Mouse (Mus musculus) thymus, postnatal 14 days (tissue): ENCODE data around the gene Rbm25.

ENCODE experiments used
- DNase-seq: peaks from one replicate; pipeline ENCODE4 v3.0.0; 2021

The Rbm25 gene

GRCm38 (mm10) chr12:83651414-83651813 lies 20.4 kb downstream of the Rbm25 start:
- no peak for DNase-seq

GRCm38 (mm10) chr12:83685466-83685865 lies 54.4 kb downstream of the Rbm25 start:
- no peak for DNase-seq

- DNase-seq, result no peak
These were observed 55.7 kb downstream of the Rbm25 start for GRCm38 (mm10) chr12:83686575-83687350.

GRCm38 (mm10) chr12:83687934-83688315 lies 56.9 kb downstream of the Rbm25 start, which contains the start of gene Psen1:
Gene Psen1, plus strand, starts transcription at chr12:83688152.
- peak; percentile 95 for DNase-seq

- DNase-seq, result no peak
These were observed 57.5 kb downstream of the Rbm25 start for GRCm38 (mm10) chr12:83688316-83689086.

GRCm38 (mm10) chr12:83689087-83689432 lies 58.0 kb downstream of the Rbm25 start:
- peak; percentile 30 for DNase-seq

GRCm38 (mm10) chr12:83694011-83694410 lies 63.0 kb downstream of the Rbm25 start:
- no peak for DNase-seq

- DNase-seq, result no peak
These were observed 63.6 kb downstream of the Rbm25 start for GRCm38 (mm10) chr12:83694669-83695068.

GRCm38 (mm10) chr12:83698637-83699036 lies 67.6 kb downstream of the Rbm25 start:
- DNase-seq, result no peak

GRCm38 (mm10) chr12:83701608-83702007 lies 70.6 kb downstream of the Rbm25 start:
- no peak for DNase-seq

- no peak for DNase-seq
These were observed 71.8 kb downstream of the Rbm25 start for GRCm38 (mm10) chr12:83702796-83703195.

- no peak for DNase-seq
These were observed 75.9 kb downstream of the Rbm25 start for GRCm38 (mm10) chr12:83706951-83707350.

- DNase-seq, result no peak
These were observed 77.4 kb downstream of the Rbm25 start for GRCm38 (mm10) chr12:83708160-83709092.

- DNase-seq, result no peak
These were observed 78.9 kb downstream of the Rbm25 start for GRCm38 (mm10) chr12:83709934-83710333.

- peak; percentile 48 for DNase-seq
These were observed 82.7 kb downstream of the Rbm25 start for GRCm38 (mm10) chr12:83713749-83714148.

- DNase-seq, result no peak
These were observed 85.6 kb downstream of the Rbm25 start for GRCm38 (mm10) chr12:83716416-83717184.

- no peak for DNase-seq
These were observed 88.4 kb downstream of the Rbm25 start for GRCm38 (mm10) chr12:83719431-83719830.

GRCm38 (mm10) chr12:83721281-83721680 lies 90.2 kb downstream of the Rbm25 start:
- DNase-seq, result no peak

- no peak for DNase-seq
These were observed 92.0 kb downstream of the Rbm25 start for GRCm38 (mm10) chr12:83723037-83723436.

- DNase-seq, result no peak
These were observed 95.7 kb downstream of the Rbm25 start for GRCm38 (mm10) chr12:83726510-83727308.

GRCm38 (mm10) chr12:83732225-83732624 lies 101.2 kb downstream of the Rbm25 start:
- DNase-seq, result no peak
